Mouse (Mus musculus): Measurements from ENCODE around the gene Kpna6. TPM values are rescaled to one million over a fixed set of nuclear protein-coding genes. Genes with fewer than 3 reads are reported as not detected.
A peak's percentile ranks its signal among the peaks of the same experiment; 100 is the strongest.
"Not testable (repeated sequence)": the region's sequence is repeated elsewhere in the genome, so short reads cannot be mapped to it uniquely, and the experiment has no call there.

Gene Kpna6
- 10 to 100 TPM; 84.2 to 94.0 TPM for total RNA-seq (2021)
- long read RNA-seq, experiment 1, full-length matches to known transcripts: 12 of 30 reads
- long read RNA-seq, experiment 1, partial matches to known transcripts: 7 of 30 reads
- long read RNA-seq, experiment 1, other reads (novel, unspliced or antisense): 11 of 30 reads
- long read RNA-seq, experiment 2, full-length matches to known transcripts: 7 of 15 reads
- long read RNA-seq, experiment 2, partial matches to known transcripts: 0 of 15 reads
- long read RNA-seq, experiment 2, other reads (novel, unspliced or antisense): 8 of 15 reads

GRCm38 (mm10) chr4:129672083-129672877, at the start of gene Kpna6:
Kpna6 (minus strand) TSS chr4:129672767.
- no peak for TF ChIP-seq CTCF (IDR thresholded peaks at IDR 0.05)
- Histone ChIP-seq H3K4me3 (peak within 1 kb of the TSS; percentile 90), H3K27ac (peak within 1 kb of the TSS; percentile 93)
- DNase-seq (ENCODE audit: extremely low spot score in 1 of 2, low spot score in 2 of 2): peak; percentile 91 to 94
- intact Hi-C loops (cut with DNase I): loop anchor here (1.0 to 2.0 kb wide), 3 partner anchors 24 to 71 kb away; partner anchors contain the start of genes Khdrbs1 and Tmem39b

- Histone ChIP-seq H3K27ac (peak overlapping the region; percentile 51), H3K4me3 (no peak overlapping the region)
- intact Hi-C loops (cut with DNase I): no loop called here
- TF ChIP-seq CTCF (IDR thresholded peaks at IDR 0.05): no peak
- no peak for DNase-seq (ENCODE audit: extremely low spot score in 1 of 2, low spot score in 2 of 2)
Observed at GRCm38 (mm10) chr4:129716310-129716709, 43.7 kb upstream of the Kpna6 start.

GRCm38 (mm10) chr4:129709486-129710129, 37.0 kb upstream of the Kpna6 start:
- DNase-seq (ENCODE audit: extremely low spot score in 1 of 2, low spot score in 2 of 2): no peak
- no peak for TF ChIP-seq CTCF (IDR thresholded peaks at IDR 0.05)
- intact Hi-C loops (cut with DNase I): no loop called here
- Histone ChIP-seq H3K4me3 (no peak overlapping the region), H3K27ac (peak overlapping the region; percentile 42; the same call in 1 of the 2 replicates)

GRCm38 (mm10) chr4:129706750-129707149, 34.2 kb upstream of the Kpna6 start:
- Histone ChIP-seq H3K4me3 (no peak overlapping the region), H3K27ac (peak overlapping the region; percentile 36; the same call in 1 of the 2 replicates)
- no peak for TF ChIP-seq CTCF (IDR thresholded peaks at IDR 0.05)
- no peak for DNase-seq (ENCODE audit: extremely low spot score in 1 of 2, low spot score in 2 of 2)
- intact Hi-C loops (cut with DNase I): no loop called here

- no peak overlapping the region for H3K4me3 ChIP-seq
- intact Hi-C loops (cut with DNase I): loop anchor here (1.0 to 5.0 kb wide), 3 partner anchors 40 to 385 kb away; partner anchors contain the start of gene Khdrbs1
- H3K27ac ChIP-seq: peak overlapping the region; percentile 87
- no peak for TF ChIP-seq CTCF (IDR thresholded peaks at IDR 0.05)
- DNase-seq (ENCODE audit: extremely low spot score in 1 of 2, low spot score in 2 of 2): peak; percentile 80 to 84
Observed at GRCm38 (mm10) chr4:129702454-129702853, 29.9 kb upstream of the Kpna6 start.

GRCm38 (mm10) chr4:129701503-129702377, 29.2 kb upstream of the Kpna6 start:
- peak overlapping the region; percentile 87 for H3K27ac ChIP-seq
- peak; percentile 85 for TF ChIP-seq CTCF (IDR thresholded peaks at IDR 0.05)
- intact Hi-C loops (cut with DNase I): loop anchor here (1.0 to 5.0 kb wide), 4 partner anchors 41 to 386 kb away; partner anchors contain the start of gene Khdrbs1
- no peak overlapping the region for H3K4me3 ChIP-seq
- peak; percentile 84 to 85 for DNase-seq (ENCODE audit: extremely low spot score in 1 of 2, low spot score in 2 of 2)

GRCm38 (mm10) chr4:129700661-129701060, 28.1 kb upstream of the Kpna6 start:
- H3K27ac ChIP-seq; H3K4me3 ChIP-seq; DNase-seq (ENCODE audit: extremely low spot score in 1 of 2, low spot score in 2 of 2): not testable (repeated sequence)
- intact Hi-C loops (cut with DNase I): loop anchor here (1.0 to 5.0 kb wide), 2 partner anchors 228 to 387 kb away; no protein-coding TSS in a partner anchor

- intact Hi-C loops (cut with DNase I): loop anchor here (5.0 kb wide), 1 partner anchor 387 kb away; no protein-coding TSS in a partner anchor
Observed at GRCm38 (mm10) chr4:129700216-129700615, 27.6 kb upstream of the Kpna6 start.

GRCm38 (mm10) chr4:129697191-129697590, 24.6 kb upstream of the Kpna6 start:
- TF ChIP-seq CTCF (IDR thresholded peaks at IDR 0.05): no peak
- no peak for DNase-seq (ENCODE audit: extremely low spot score in 1 of 2, low spot score in 2 of 2)
- Histone ChIP-seq H3K4me3 (peak overlapping the region; percentile 76), H3K27ac (peak overlapping the region; percentile 91)
- intact Hi-C loops (cut with DNase I): no loop called here

More at GRCm38 (mm10) chr4:129700216-129700615, 27.6 kb upstream of the Kpna6 start:
- Histone ChIP-seq H3K4me3 (no peak overlapping the region), H3K27ac (no peak overlapping the region)
- DNase-seq (ENCODE audit: extremely low spot score in 1 of 2, low spot score in 2 of 2): no peak
- no peak for TF ChIP-seq CTCF (IDR thresholded peaks at IDR 0.05)

GRCm38 (mm10) chr4:129696158-129696985, 23.8 kb upstream of the Kpna6 start, which contains the start of gene Tmem39b:
Tmem39b (minus strand) TSS chr4:129696838.
- Histone ChIP-seq H3K4me3 (peak within 1 kb of the TSS; percentile 76), H3K27ac (peak within 1 kb of the TSS; percentile 91)
- no peak; the same call in 1 of the 2 replicates for TF ChIP-seq CTCF (IDR thresholded peaks at IDR 0.05)
- peak; percentile 91 for DNase-seq (ENCODE audit: extremely low spot score in 1 of 2, low spot score in 2 of 2)
- intact Hi-C loops (cut with DNase I): loop anchor here (1.0 kb wide), 1 partner anchor 24 kb away; the partner anchor contains the start of gene Kpna6
